Mouse (Mus musculus): ENCODE measurements around the gene Gm10663.

The Gm10663 gene

GRCm38 (mm10) chr8:65074733-65075132 is at the start of gene Gm10663:
Gene Gm10663, plus strand, starts transcription at chr8:65075033.
- no peak for DNase-seq (ENCODE audit: extremely low spot score, low spot score)

- no peak for DNase-seq (ENCODE audit: extremely low spot score, low spot score)
Observed at GRCm38 (mm10) chr8:65028959-65029686, 45.7 kb upstream of the Gm10663 start.

GRCm38 (mm10) chr8:65029776-65030175 is 45.1 kb upstream of the Gm10663 start:
- no peak for DNase-seq (ENCODE audit: extremely low spot score, low spot score)

- DNase-seq (ENCODE audit: extremely low spot score, low spot score) = no peak
Observed at GRCm38 (mm10) chr8:65030735-65031485, 43.9 kb upstream of the Gm10663 start.

DNA sequence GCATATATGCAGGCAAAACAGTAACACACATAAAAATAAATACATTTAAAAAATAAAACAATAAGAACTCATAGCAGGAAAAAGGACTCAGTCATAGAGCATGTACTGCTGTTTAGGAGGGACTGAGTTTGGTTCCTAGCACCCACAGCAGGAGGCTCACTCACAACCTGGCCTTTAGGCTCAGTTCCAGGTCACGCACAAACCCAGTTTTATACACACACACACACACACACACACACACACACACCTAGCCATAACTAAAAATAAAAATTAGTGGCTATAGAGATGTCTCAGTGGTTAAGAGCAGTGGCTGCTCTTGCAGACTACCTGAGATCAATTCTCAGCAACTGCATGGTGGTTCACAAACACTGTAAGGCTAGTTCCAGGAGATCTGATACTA is 42.7 kb upstream of the Gm10663 start:
- DNase-seq (ENCODE audit: extremely low spot score, low spot score) = no peak

DNA sequence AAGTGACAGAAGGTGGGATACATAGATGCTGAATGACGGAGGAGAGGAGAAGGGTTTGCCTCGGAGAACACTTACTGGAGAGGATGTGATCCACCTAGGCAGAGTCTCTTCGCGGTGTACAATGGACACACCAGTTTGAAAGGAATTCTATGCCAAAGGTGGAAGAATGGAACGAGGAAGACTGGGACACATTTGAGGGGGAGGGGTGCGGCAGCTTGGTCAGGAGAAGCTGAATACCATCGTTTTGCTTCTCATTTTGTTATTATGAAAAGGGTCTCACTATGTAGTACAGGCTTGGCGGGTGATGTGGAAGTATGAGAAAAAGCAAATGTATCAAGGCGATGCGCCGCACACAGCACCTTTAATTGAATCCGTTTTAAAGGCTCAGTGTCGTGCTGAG is 41.8 kb upstream of the Gm10663 start:
- no peak for DNase-seq (ENCODE audit: extremely low spot score, low spot score)

DNA sequence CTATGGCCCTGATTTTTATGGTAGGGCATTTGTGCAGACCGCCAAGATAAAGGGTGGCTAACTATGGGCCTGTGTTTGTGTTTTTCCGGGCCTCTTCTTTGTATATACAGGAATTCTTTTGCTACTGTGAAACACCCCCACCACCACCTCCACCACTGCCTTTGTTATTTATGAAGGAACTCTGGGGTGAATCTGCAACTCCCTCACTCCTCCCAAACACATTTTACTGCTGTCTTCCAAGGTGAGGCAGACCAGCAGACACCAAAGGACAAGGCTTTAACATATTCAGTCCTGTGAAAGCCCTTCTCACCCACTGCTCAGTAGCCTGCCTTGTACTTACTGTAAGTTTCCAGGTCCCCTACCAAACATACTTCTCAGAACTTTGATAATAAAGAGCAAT is 40.7 kb upstream of the Gm10663 start:
- no peak for DNase-seq (ENCODE audit: extremely low spot score, low spot score)

DNA sequence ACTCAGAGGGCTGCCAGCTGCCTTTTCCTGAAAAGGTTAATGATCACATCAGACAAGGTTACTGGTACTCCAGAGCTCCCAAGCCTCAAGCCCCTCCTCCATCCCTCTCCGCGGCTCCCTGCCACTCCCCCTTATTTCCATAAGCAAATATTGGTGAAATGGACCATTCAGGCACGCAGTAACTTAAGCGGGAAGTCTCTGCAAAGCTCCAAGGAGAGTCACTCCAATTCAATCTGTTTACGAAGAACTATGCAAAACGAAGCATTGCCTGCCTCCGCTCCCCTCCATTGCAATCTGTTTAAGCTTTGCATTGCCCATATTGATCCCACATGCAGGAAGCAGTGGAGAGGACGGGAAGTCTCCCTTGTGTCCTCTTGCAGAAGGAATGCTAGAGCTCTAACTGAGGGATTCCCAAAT is 37.7 kb upstream of the Gm10663 start, which contains the start of gene Apela:
TSS of gene Apela (minus strand) at position 220 of the 417 bp plus-strand sequence.
- DNase-seq (ENCODE audit: extremely low spot score, low spot score) = peak; percentile 64

GRCm38 (mm10) chr8:65046565-65046964 is 28.3 kb upstream of the Gm10663 start:
- no peak for DNase-seq (ENCODE audit: extremely low spot score, low spot score)

GRCm38 (mm10) chr8:65047193-65047592 is 27.6 kb upstream of the Gm10663 start:
- DNase-seq (ENCODE audit: extremely low spot score, low spot score) = no peak

GRCm38 (mm10) chr8:65047801-65048200 is 27.0 kb upstream of the Gm10663 start:
- DNase-seq (ENCODE audit: extremely low spot score, low spot score) = no peak

- no peak for DNase-seq (ENCODE audit: extremely low spot score, low spot score)
Observed at GRCm38 (mm10) chr8:65053554-65053953, 21.3 kb upstream of the Gm10663 start.

GRCm38 (mm10) chr8:65053968-65054367 is 20.9 kb upstream of the Gm10663 start:
- no peak for DNase-seq (ENCODE audit: extremely low spot score, low spot score)

DNA sequence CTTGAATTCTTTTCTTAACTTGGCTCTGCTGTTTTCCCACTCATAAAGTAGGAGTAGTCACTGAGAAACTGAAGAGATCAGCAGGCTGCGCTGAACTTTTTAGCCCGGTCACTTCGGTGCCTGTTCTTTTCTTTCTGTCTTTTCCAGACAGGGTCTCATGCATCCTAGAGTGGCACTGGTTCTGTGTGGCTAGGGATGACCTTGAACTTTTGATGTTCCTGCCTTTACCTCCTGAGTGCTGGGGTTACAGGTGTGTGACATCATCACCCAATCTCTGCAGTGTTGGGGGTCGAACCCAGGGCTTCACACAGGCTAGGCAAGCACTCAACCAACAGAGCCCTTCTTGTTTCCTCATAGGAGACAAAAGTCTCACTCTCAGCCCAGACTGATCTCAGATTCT is 18.1 kb upstream of the Gm10663 start:
- DNase-seq (ENCODE audit: extremely low spot score, low spot score) = no peak

DNA sequence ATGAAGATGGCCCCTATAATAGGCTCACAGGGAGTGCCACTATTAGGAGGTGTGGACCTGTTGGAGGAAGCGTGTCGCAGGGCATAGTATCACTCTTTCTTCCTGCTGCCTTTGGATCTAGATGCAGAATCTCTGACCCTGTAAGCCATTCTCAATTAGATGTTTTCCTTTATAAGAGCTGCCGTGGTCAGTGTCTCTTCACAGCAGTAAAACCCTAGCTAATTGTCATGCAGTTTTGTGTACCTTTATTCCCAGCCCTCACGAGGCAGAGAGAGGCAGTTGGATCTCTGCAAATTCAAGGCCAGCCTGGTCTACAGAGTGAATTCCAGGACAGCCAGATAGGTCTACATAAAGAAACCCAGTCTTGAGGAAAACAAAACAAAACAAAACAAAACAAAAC is 12.6 kb upstream of the Gm10663 start:
- DNase-seq (ENCODE audit: extremely low spot score, low spot score) = no peak

GRCm38 (mm10) chr8:65064071-65064470 is 10.8 kb upstream of the Gm10663 start:
- DNase-seq (ENCODE audit: extremely low spot score, low spot score) = no peak

GRCm38 (mm10) chr8:65065622-65066021 is 9.2 kb upstream of the Gm10663 start:
- no peak for DNase-seq (ENCODE audit: extremely low spot score, low spot score)

DNA sequence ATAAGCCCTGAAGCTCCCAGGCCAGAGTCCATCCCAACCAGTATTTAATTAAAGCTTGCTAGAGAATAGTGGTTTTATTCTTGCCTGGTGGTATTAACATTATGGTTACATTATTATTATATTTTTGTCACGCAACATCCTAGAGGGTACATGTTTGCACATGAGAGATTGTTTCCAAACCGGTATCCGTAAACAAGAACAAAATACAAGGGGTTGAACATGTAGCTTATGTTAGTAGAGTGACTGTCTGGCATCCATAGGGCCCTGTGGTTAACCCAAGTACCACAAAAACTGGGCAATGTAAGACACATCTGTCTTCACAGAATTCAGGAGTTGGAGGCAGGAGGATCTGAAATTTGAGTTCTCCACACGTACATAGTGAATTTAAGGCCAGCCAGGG is 7.8 kb upstream of the Gm10663 start:
- no peak for DNase-seq (ENCODE audit: extremely low spot score, low spot score)

DNA sequence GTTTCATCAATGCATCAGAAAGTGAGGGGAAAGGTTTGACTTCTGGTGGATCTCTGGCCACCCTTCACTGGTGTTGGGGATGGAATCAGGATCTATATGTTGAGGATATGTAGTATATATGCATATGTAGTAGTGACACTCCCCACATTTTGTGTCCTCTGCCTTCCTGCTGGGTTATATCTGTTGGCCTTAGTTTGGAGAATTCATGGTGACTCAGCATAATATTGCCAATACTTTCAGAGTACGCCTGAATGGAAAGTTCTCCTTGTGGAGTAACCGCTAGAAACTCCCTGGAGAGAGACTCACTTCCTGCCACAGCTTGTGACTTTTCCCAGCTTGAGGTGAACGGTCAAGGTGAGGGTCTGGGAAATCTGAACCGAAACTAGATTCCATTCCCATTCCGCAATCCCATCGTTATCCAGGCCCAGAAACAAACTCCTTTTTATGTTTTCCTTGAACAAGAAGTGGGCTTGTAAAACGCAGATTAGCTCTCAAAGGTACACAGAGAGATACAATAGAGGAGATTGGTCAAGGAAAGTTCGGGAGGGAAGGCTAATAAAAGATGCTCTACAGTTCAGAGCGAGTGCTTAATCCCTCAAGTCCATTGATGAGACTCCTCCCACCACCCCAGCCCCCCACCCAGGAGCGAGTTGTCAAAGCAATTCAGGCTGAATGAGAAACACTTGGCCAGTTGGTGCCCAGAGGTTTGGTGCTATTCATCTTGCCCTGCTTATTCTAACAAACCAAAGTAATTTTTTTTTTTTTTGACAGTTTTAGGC is 7.0 kb upstream of the Gm10663 start:
- DNase-seq (ENCODE audit: extremely low spot score, low spot score) = no peak

GRCm38 (mm10) chr8:65068473-65068819 is 6.4 kb upstream of the Gm10663 start:
- no peak for DNase-seq (ENCODE audit: extremely low spot score, low spot score)

DNA sequence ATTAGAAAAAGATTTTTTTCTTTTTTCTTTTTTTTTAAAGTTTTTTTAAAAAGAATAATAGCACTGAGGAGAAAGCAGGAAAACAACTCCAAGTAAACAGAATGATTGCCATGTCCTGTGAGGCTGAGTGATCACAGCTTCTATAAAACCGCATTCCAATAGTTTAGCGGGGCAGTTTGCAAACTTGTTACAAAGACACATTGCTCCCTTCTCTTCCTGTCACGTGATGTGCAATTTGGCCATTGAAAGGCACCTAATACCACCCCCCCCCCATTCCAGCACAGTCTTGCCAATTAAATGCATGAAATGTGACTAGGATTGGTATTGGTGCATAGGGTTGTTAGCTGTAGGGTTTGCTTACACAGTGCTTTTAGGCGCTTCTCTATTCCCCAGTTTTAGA is 3.8 kb upstream of the Gm10663 start:
- no peak for DNase-seq (ENCODE audit: extremely low spot score, low spot score)

DNA sequence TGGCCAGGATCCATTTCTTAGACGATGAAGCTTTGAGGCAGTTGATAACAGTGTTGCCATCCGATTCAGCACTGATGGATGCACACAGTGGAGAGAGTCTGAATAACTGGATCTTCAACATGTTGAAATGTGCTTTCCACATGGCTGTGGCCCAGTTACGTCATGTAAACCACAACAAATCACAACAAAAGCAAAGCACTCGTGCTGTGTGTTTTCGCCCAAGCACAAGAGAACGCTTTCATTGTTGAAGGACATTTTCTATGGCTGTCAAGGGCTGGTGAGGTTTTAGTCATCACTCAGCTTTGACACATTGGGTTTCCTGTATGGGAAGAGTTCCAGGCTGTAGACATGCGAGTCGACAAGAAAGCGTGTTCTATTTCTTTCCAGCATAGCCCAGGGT is 5.9 kb downstream of the Gm10663 start:
- no peak for DNase-seq (ENCODE audit: extremely low spot score, low spot score)

All from neural tube, embryonic 10.5 days (tissue).